Comparison of ENCODE assay signal across 17 mouse cellular contexts in genomic region chrX:169922541-169922940, GRCm38 (mm10).
"Had no signal": no experiment of that assay in that cellular context is flagged by ENCODE, and none has a peak within 500 bp of the region (broad histone marks: within the 10 kb centered on the region; RNA-seq: fewer than 3 reads in every experiment).

No protein-coding gene starts in this region.

- H3K27ac ChIP-seq: kidney, embryonic 15.5 days; limb, embryonic 12.5 days; limb, embryonic 15.5 days; liver, embryonic 14.5 days; macrophage; neural tube, embryonic 12.5 days had no signal

- DNase-seq: kidney, adult 11 months; kidney, adult 8-10 months; kidney, postnatal 10 days; kidney, postnatal 4 days; left cerebral cortex, postnatal 4 days; liver, postnatal 0 days; lung, embryonic 14.5 days; thymus, adult 18-20 months; thymus, postnatal 36 days had no signal

- H3K27me3 ChIP-seq: neural tube, embryonic 12.5 days had no signal

- H3K9me3 ChIP-seq: kidney, embryonic 15.5 days; limb, embryonic 12.5 days; limb, embryonic 15.5 days; neural tube, embryonic 12.5 days had no signal

- H3K4me2 ChIP-seq: kidney, embryonic 15.5 days; limb, embryonic 12.5 days; limb, embryonic 15.5 days; liver, embryonic 11.5 days; lung, embryonic 14.5 days; neural tube, embryonic 12.5 days had no signal

- H3K4me3 ChIP-seq: kidney, embryonic 15.5 days; limb, embryonic 12.5 days; limb, embryonic 15.5 days; neural tube, embryonic 12.5 days had no signal

- ATAC-seq: liver, postnatal 0 days; lung, postnatal 0 days had no signal

- H3K9ac ChIP-seq: kidney, embryonic 15.5 days; limb, embryonic 12.5 days; limb, embryonic 15.5 days; liver, embryonic 14.5 days; liver, postnatal 0 days; lung, embryonic 14.5 days; neural tube, embryonic 12.5 days had no signal

- H3K36me3 ChIP-seq: limb, embryonic 12.5 days; limb, embryonic 15.5 days; neural tube, embryonic 12.5 days had no signal

- H3K4me1 ChIP-seq: kidney, embryonic 15.5 days; limb, embryonic 12.5 days; limb, embryonic 15.5 days had no signal
